Mouse (Mus musculus): ENCODE results near the gene Ccdc167. TPM values are rescaled to one million over a fixed set of nuclear protein-coding genes. Genes with fewer than 3 reads are reported as not detected.

Gene Ccdc167
- polyA plus RNA-seq, 1 experiment = 1.4 TPM

DNA sequence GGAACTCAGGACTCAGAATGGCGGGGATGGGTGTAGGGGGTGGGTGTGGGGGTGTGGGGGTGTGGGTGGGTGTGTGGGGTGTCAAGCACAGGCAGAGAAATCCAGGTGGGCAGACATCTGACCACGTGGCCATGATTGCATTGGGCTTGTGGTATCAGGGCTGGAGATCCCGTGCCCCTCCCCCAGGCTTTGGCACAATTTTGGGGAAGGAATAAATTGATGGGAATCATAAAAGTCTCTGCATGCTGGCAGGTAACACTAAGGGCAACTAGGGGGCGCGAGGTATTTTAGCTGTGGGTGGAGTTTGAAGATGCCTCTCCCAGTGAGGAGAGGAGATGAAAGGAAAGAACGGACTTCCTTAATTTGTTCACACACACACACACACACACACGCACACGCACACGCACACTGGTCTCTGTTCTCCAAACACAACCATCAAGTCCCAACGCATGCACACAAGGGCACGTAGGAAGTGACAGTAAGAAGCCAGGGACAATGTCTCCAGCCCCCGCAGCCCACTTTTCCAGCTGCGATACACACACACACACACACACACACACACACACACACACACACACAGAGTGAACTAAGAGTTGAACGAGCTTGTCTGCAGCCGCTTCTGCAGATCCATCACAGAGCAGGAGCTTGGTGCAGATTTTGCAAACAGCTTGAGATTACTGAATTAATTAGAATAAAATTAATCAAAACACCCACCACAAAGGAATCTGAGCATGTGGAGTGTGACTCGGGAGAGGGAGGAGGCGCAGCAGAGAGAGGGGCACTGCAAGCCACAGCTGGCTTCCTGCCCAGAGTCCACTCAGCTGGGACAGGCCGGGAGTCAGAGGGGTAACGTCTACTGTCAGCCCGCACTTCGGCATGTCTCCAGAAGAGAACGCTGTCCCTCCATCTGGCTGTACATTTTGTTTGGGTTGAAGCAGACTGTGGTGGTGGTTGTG, 21.3 kb upstream of the Ccdc167 start:
- Histone ChIP-seq H3K27me3 (ENCODE audit: control insufficient read depth) (peaks cover 12% of the 10 kb centered on the region), H3K4me1 (ENCODE audit: control insufficient read depth) (peaks cover 9% of the 10 kb centered on the region), H3K4me3 (replicated peaks) (no peak overlapping the region), H3K36me3 (ENCODE audit: control insufficient read depth) (no peaks in the 10 kb centered on the region), H3K9me3 (ENCODE audit: control insufficient read depth, low read length) (no peaks in the 10 kb centered on the region)
- TF ChIP-seq TAL1 (IDR thresholded peaks at IDR 0.05; ENCODE audit: low read length) (no peak), GATA1 (IDR thresholded peaks at IDR 0.05; ENCODE audit: low read length) (no peak)

DNA sequence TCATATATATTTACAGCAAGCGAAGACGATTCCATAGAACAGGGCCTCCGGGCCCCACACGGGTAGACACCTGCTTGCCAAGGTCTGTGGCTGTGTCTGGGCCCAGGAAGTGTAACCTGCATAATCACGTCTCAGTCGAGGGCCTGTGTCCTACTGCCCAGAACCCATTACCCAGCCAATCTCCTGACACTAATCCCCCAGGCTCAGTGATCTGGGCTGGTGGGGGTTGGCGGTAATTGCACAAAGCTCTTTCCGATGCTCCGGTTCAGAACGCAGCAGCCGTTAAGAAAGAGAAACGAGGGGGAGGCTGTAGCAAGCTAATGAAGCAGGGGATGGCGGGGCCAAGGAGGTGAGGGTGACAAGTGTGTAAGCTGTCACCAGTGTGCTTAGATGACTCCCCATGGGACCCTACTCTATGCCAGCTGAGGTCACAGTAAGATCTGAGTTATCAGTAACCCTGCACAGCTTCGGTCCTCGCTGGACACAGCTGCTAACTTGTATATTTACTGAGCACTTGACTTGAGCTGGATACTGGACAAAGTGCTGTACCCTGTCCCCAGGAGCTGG, 19.7 kb upstream of the Ccdc167 start:
- Histone ChIP-seq H3K36me3 (ENCODE audit: control insufficient read depth) (no peaks in the 10 kb centered on the region), H3K27me3 (ENCODE audit: control insufficient read depth) (peaks cover 12% of the 10 kb centered on the region), H3K4me3 (replicated peaks) (no peak overlapping the region), H3K9me3 (ENCODE audit: control insufficient read depth, low read length) (no peaks in the 10 kb centered on the region), H3K4me1 (ENCODE audit: control insufficient read depth) (peaks cover 18% of the 10 kb centered on the region)
- TF ChIP-seq GATA1 (IDR thresholded peaks at IDR 0.05; ENCODE audit: low read length) (no peak), TAL1 (IDR thresholded peaks at IDR 0.05; ENCODE audit: low read length) (no peak)

DNA sequence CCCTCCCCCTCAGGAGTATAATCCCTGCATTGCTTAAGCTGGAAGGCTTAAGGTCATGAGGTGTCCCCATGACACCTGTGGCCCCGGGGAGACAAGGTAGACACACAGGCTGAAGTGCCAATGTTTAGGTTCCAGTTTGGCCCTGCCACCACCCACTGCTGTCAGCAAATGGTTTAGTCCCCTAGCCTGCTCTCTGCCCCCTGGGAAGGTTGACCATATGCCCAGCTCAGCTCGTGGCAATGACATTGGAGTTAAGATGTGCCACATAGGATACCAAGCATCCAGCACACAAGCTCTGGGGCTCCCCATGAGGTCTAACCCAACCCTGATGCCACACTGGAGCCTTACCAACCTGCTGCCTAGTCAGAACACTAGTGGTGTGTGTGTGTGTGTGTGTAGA, 15.7 kb upstream of the Ccdc167 start:
- peaks cover 26% of the 10 kb centered on the region for H3K4me1 ChIP-seq (ENCODE audit: control insufficient read depth)
- H3K36me3 ChIP-seq (ENCODE audit: control insufficient read depth) = no peaks in the 10 kb centered on the region
- TF ChIP-seq GATA1 (IDR thresholded peaks at IDR 0.05; ENCODE audit: low read length) (no peak), TAL1 (IDR thresholded peaks at IDR 0.05; ENCODE audit: low read length) (no peak)
- no peaks in the 10 kb centered on the region for H3K27me3 ChIP-seq (ENCODE audit: control insufficient read depth)
- no peaks in the 10 kb centered on the region for H3K9me3 ChIP-seq (ENCODE audit: control insufficient read depth, low read length)
- no peak overlapping the region for H3K4me3 ChIP-seq (replicated peaks)

DNA sequence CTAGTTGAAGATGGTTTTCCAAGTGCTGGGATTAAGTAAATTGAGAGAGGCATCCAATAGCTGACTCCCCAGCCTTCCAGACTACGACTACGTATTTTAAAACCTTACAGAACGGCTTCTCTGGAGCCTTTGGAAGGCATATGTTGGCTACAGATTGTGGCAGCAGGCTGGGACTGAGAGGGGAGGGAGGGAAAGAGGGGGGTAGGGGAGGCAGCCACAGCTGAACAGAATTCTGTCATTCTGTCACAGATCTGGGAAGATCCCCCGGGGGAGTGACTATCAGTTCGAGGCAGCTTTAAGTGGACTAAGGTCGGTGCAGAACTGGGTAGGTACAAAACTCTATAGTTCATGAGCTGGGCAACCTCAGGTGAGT, 15.1 kb upstream of the Ccdc167 start:
- no peak for TF ChIP-seq TAL1 (IDR thresholded peaks at IDR 0.05; ENCODE audit: low read length)
- no peak for TF ChIP-seq GATA1 (IDR thresholded peaks at IDR 0.05; ENCODE audit: low read length)

DNA sequence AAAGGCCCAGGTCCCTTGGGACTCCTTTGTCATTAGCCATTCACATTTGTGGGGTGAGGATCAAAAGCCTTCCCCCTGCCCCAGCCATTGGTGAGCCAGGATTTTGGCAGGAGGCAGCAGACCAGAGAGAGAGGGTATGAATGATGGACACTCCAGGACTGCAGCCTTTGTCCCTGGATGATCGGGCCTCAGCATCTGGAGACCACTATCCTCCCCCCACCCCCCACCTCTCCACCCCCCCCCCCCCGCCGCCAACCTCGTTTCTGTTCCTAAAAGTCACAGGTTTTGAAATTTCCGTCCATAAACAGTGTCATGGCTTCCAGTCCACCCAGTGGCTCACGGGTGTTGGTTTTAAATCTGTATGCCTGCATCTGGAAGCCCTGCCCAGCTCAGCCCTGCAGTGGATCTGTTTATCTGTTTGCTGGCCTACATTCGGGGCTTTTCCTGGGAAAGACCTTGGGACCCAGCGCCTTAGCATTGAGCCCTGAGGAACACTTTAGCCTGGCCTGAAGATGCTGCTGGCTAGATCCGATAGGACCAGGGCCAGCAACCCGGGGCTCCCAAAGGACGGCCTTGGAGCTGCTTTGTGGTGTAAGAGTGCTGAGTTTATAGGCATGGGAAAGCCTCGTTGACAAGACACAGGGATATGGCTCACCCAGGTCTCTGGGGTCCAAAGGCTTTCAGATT, 14.6 kb upstream of the Ccdc167 start:
- H3K27me3 ChIP-seq (ENCODE audit: control insufficient read depth) = peaks cover 3% of the 10 kb centered on the region
- H3K4me1 ChIP-seq (ENCODE audit: control insufficient read depth) = peaks cover 26% of the 10 kb centered on the region
- no peak for TF ChIP-seq TAL1 (IDR thresholded peaks at IDR 0.05; ENCODE audit: low read length)
- TF ChIP-seq GATA1 (IDR thresholded peaks at IDR 0.05; ENCODE audit: low read length) = no peak
- no peak overlapping the region for H3K4me3 ChIP-seq (replicated peaks)
- H3K9me3 ChIP-seq (ENCODE audit: control insufficient read depth, low read length) = no peaks in the 10 kb centered on the region
- no peaks in the 10 kb centered on the region for H3K36me3 ChIP-seq (ENCODE audit: control insufficient read depth)

More for the DNA sequence above, 15.1 kb upstream of the Ccdc167 start:
- Histone ChIP-seq H3K4me3 (replicated peaks) (no peak overlapping the region), H3K36me3 (ENCODE audit: control insufficient read depth) (no peaks in the 10 kb centered on the region), H3K27me3 (ENCODE audit: control insufficient read depth) (peaks cover under 1% of the 10 kb centered on the region), H3K4me1 (ENCODE audit: control insufficient read depth) (peaks cover 26% of the 10 kb centered on the region), H3K9me3 (ENCODE audit: control insufficient read depth, low read length) (no peaks in the 10 kb centered on the region)

DNA sequence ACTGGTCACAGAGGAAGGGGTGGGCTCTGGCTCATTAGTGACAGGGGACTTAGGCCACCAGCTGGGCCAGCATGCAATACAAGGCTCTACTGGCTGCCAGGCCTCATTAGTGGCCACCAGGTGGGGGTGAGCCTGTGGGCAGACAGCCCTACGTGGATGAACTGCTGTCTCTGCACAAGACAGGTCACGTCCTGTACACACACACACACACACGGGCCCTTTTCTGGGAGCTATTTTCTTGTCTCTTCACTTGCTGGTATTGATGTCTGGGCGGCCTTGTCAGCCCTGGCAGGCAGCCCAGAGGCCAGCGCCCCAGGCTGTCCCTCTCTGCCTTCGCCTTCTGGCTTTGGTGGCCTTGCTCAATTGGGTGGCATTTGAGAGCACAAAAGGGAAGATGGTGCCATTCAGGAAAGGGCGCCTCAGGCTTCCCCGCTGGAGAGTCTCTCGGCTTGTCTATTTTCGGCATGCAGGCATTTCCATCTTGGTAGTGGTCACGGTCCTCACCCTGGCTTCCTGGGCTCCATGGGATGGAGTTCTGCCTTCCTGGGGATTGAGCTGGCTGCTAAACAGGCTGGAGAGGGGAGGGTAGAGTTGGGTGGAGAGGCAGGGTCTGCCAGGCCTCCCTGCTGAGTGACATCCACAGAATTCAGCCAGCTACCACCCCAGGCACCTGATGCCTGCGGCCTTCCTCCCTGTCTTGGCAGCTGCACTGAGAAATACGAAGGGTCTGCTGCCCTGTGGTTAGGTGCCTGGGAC, 13.8 kb upstream of the Ccdc167 start:
- Histone ChIP-seq H3K9me3 (ENCODE audit: control insufficient read depth, low read length) (no peaks in the 10 kb centered on the region), H3K4me1 (ENCODE audit: control insufficient read depth) (peaks cover 29% of the 10 kb centered on the region), H3K36me3 (ENCODE audit: control insufficient read depth) (no peaks in the 10 kb centered on the region), H3K27me3 (ENCODE audit: control insufficient read depth) (peaks cover 3% of the 10 kb centered on the region), H3K4me3 (replicated peaks) (no peak overlapping the region)
- TF ChIP-seq GATA1 (IDR thresholded peaks at IDR 0.05; ENCODE audit: low read length) = no peak
- TF ChIP-seq TAL1 (IDR thresholded peaks at IDR 0.05; ENCODE audit: low read length) = no peak

DNA sequence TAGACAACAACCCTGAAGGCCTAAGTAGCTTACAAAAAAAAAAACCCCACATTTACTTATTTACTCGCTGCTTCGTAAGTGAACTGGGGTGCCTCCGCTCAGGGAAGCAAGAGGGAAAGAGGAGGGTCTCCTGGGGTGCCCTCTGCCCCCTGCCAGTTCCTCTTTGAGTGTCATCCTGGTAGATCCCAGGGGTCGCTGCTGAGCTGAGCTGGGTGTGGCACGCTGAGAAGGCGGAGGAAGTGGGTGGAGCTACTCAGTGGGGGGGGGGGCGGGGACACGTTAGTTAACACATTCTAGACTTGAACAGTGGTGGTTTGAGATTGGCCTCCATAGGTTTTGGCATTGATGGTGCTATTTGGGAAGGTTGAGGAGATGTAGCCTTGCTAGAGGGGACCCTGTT, 11.2 kb upstream of the Ccdc167 start:
- H3K27me3 ChIP-seq (ENCODE audit: control insufficient read depth) = peaks cover 3% of the 10 kb centered on the region
- no peaks in the 10 kb centered on the region for H3K36me3 ChIP-seq (ENCODE audit: control insufficient read depth)
- H3K9me3 ChIP-seq (ENCODE audit: control insufficient read depth, low read length) = no peaks in the 10 kb centered on the region
- TF ChIP-seq GATA1 (IDR thresholded peaks at IDR 0.05; ENCODE audit: low read length) (no peak), TAL1 (IDR thresholded peaks at IDR 0.05; ENCODE audit: low read length) (no peak)
- no peak overlapping the region for H3K4me3 ChIP-seq (replicated peaks)
- peaks cover 21% of the 10 kb centered on the region for H3K4me1 ChIP-seq (ENCODE audit: control insufficient read depth)

DNA sequence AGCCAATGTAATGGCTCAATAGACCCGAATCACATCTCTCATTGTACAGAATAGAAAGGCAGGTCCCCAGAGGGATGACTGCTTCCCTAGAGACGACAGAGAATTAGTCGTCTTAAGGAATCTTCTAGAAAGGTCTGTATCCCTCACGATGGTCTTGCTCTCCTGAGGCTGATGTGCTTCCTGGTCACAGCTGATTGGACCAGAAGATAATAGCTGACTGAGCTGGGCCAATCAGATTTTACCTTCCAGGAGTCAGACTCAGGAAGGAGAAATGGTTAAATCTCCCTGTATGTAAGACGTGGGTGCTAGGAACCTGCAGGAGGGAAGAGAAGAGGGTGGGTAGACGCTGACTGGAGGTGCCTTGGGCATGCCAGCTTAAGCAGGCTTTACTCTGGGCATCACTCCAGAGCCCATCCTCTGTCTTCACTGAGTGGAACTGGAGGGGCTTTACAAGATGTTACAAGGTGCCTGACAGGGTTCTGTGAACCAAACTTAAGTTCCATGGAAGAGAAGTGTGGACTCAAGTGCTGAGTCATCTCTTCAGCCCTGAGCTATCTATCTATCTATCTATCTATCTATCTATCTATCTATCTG, 8.3 kb upstream of the Ccdc167 start:
- no peaks in the 10 kb centered on the region for H3K9me3 ChIP-seq (ENCODE audit: control insufficient read depth, low read length)

More for the DNA sequence above, 8.3 kb upstream of the Ccdc167 start:
- H3K36me3 ChIP-seq (ENCODE audit: control insufficient read depth) = no peaks in the 10 kb centered on the region
- H3K4me1 ChIP-seq (ENCODE audit: control insufficient read depth) = peaks cover 9% of the 10 kb centered on the region
- peaks cover 8% of the 10 kb centered on the region for H3K27me3 ChIP-seq (ENCODE audit: control insufficient read depth)
- no peak overlapping the region for H3K4me3 ChIP-seq (replicated peaks)
- TF ChIP-seq TAL1 (IDR thresholded peaks at IDR 0.05; ENCODE audit: low read length) (no peak), GATA1 (IDR thresholded peaks at IDR 0.05; ENCODE audit: low read length) (no peak)

Measured in erythroblast, embryonic 14.5 days (primary cell).